Mouse (Mus musculus): ENCODE data around the gene Atm.

Atm gene

GRCm38 (mm10) chr9:53408548-53408947 lies 128.0 kb downstream of the Atm start:
- no peak for DNase-seq

GRCm38 (mm10) chr9:53404753-53405722 lies 131.5 kb downstream of the Atm start:
- DNase-seq, result peak; percentile 44

- no peak for DNase-seq
These were observed 132.3 kb downstream of the Atm start for GRCm38 (mm10) chr9:53404050-53404752.

- no peak for DNase-seq
These were observed 133.5 kb downstream of the Atm start for GRCm38 (mm10) chr9:53402991-53403390.

- no peak for DNase-seq
These were observed 134.2 kb downstream of the Atm start, which contains the start of gene 4930550C14Rik for GRCm38 (mm10) chr9:53402291-53402711. Gene 4930550C14Rik, plus strand, starts transcription at chr9:53402325.

GRCm38 (mm10) chr9:53401146-53401545 lies 135.4 kb downstream of the Atm start:
- DNase-seq, result no peak

GRCm38 (mm10) chr9:53400696-53401095 lies 135.8 kb downstream of the Atm start:
- DNase-seq, result no peak

GRCm38 (mm10) chr9:53399537-53399936 lies 137.0 kb downstream of the Atm start:
- no peak for DNase-seq

GRCm38 (mm10) chr9:53398388-53398700 lies 138.2 kb downstream of the Atm start:
- DNase-seq, result peak; percentile 69

GRCm38 (mm10) chr9:53397685-53398387 lies 138.7 kb downstream of the Atm start:
- no peak for DNase-seq

GRCm38 (mm10) chr9:53390136-53390535 lies 146.4 kb downstream of the Atm start:
- DNase-seq, result no peak
